Mouse (Mus musculus) WW6 (cell line): ENCODE results near the gene Nudt7.

Experiments
- DNase-seq: peaks from one replicate; pipeline ENCODE4 v3.0.0-alpha.2; 2013; ENCODE audit warnings: low read depth, low spot score

Nudt7 gene

GRCm38 (mm10) chr8:114133510-114134362 lies at the start of gene Nudt7:
Gene Nudt7, plus strand, starts transcription at chr8:114133557.
- DNase-seq, result peak; percentile 94

DNA sequence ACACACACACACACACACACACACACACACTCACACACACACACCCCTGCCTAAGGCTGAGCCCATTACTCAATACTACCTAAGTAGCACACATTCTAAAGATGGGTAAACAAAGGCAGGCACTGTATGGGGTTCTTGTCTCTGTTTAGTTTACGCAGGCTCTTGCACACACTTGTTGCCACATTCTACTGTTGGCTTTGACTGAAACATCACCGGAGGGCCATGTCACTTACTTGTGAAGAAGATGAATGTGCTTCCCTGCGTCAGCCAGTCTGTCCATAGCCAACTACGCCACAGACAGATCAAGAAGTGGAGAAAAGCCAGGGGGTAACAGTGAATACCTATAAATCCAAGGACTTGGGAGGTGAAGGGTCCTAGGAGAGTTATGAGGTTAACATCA lies 45.4 kb upstream of the Nudt7 start:
- no peak for DNase-seq

DNA sequence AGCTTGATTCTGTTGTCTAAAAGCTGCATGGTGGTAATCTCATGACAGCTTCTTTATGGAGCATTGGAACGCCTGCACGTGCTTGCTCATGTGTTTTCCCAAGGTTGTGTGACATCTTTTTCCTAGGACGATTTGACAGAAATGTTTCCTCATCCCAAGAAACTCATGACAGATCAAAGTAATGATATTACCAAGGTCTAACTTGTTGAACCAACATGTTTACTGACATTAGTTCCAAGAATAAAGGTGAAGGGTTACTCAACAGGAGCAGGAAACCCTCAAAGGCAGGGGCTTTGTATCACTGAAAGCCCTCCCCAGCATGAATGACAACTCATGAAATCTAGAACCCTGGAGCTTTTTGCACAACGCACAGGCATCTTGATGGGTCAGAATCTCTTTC lies 42.6 kb upstream of the Nudt7 start:
- DNase-seq, result no peak

GRCm38 (mm10) chr8:114093321-114093720 lies 40.0 kb upstream of the Nudt7 start:
- DNase-seq, result no peak

- no peak for DNase-seq
Measured at GRCm38 (mm10) chr8:114094526-114094925, 38.8 kb upstream of the Nudt7 start.

DNA sequence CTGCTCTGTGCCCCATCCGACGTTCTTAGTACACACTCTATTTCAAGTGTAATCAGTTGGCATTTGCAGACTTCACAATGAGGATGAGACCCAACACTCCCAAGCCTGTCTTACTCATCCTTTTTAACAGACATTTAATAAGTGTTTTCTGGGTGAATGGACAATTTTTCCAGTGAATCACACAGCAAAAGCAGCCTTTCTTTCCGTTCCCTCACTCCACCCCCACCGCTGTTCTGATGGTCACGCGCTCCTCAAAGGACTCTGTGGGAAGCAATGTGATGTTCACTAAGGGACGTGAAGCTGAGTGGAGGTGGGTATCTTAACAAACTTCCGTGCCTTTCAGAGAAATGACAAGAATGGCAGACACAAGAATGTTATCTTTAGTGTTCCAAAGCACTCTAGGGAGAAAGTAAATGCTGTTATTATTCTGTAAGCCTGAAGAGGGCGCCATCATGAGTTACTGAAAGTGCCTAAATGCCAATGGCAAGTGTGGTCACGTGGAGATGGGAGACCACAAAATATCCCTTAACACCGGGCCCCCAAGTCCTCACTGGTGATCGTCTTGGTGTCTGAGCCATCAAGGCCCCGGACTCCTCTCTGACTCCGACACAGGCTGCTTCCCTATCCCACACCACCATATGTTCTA lies 32.7 kb upstream of the Nudt7 start:
- DNase-seq, result no peak

- DNase-seq, result no peak
Measured at GRCm38 (mm10) chr8:114103401-114103800, 30.0 kb upstream of the Nudt7 start.

DNA sequence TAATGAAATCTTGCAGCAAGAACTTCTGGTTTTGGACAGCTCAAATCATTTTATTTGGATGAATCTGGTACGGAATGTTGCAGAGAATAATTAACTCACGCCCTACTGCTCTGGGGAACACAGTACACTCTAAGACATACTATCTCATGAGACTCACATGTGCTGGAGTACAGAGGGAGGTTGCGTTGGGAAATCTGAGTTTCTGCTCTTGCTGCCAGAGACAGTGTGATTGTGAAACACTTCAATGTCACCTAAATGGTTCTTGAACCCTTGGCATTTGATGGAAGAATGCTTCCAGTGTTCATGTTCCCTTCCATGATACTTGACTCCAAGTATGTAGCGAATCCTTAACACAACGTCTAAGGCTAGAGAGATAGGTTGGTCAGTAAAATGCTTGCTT lies 27.4 kb upstream of the Nudt7 start:
- no peak for DNase-seq

DNA sequence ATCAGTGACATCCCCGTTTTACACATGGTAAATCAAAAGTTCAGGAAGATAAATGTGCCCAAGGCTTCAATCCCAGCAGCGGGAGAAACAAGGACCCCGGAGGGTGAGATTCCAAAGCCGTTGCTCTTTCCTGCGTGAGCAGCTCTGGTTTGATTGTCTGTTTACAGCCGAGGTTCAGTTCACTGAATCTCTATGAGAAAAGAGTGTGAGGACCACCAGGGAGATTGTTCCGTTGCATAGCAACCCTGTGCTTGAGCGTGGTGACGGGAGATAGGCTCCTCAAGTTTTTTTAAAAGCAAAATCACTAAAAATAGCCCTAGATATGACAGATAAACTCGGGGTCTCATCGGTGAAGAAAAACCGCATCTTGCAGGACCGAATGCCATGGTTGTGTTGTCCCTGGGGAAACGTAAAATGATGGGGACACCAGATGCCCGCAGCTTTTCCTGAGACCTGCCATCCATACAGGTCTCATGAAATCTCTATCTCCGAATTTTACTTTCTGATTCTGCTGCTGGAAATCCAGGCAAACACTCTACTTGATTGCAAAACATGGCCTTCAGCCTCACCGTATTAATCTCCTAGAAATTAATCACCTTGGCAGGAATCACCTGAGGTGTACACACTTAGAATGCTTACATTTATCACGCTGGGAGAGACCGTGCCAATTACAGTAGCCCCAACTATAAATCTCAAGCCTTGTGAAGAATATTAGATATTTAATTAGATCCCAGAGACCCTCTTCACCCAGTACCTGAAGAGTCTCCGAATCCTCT lies 23.8 kb upstream of the Nudt7 start:
- DNase-seq, result no peak

DNA sequence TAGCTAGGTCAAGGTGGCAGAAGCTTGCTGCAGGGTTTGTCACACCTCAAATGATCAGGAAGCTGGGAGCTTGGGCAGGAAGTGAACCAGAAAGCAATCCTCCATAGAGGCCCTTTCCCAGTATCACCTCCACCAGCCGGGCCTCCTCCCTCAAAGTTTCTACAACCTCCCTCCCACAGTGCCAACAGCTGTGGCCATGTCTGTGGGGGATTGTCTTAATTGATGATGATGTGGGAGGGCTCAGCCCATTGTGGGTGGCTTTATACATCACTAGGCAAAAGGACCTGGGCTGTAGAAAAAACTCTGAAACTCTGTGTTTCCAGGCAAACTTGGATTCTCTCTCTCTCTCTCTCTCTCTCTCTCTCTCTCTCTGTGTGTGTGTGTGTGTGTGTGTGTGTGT lies 18.3 kb upstream of the Nudt7 start:
- no peak for DNase-seq

DNA sequence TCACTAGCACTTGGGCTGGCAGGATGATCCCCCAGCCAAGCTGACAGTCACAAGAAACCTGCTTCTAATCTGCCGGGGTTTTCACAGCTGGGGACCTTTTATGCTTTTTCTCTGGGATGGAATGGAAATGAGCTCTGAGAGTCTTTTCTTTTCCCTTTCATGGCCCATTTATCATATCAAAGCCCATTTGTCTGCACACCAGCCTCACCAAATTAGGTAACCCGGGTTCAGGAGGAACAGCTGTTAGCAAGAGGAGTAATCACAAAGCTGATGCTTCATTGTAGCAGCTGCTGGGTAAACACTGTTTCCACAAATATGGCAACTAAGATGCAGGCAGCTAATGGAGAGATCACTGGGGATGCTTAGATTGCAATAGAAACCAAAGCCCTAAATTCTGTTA lies 17.3 kb upstream of the Nudt7 start:
- DNase-seq, result no peak

DNA sequence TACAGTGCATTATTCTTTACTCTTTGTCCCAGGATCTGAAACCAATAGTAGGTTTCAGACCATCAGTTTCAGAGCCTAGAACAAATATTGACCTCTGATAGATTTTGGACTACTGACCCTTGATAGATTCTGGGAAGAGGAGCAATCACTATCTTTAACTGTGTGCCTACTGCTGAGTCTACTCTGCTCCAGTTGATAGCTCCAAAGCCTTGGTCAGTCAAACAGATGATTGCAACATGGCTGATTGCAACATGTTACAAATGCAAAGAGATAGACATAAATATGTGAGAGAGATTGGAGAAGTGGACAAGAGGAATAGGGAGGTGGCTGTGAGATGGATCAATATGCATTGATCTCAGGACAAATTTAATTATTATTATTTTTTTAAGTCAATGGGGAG lies 15.9 kb upstream of the Nudt7 start:
- no peak for DNase-seq

GRCm38 (mm10) chr8:114121781-114122180 lies 11.6 kb upstream of the Nudt7 start:
- DNase-seq, result no peak

DNA sequence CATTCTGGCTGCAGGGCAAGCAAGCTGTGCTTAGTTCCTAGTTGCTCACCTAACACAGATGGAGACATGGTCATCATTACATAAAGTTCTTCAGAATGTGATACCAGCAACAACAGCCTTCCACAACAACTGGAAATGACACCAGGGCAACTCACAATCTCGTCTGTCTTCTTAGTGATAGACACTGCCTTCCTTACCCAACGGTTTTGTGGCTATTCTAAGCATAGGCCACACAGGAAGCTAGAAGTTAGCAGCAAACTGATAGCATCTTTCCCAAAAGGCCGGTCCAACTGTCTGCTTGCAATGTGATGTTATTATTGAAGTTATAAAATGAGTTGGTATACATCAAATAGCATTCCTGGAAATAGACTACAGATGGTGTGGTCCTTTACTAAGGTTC lies 9.7 kb upstream of the Nudt7 start:
- DNase-seq, result no peak

DNA sequence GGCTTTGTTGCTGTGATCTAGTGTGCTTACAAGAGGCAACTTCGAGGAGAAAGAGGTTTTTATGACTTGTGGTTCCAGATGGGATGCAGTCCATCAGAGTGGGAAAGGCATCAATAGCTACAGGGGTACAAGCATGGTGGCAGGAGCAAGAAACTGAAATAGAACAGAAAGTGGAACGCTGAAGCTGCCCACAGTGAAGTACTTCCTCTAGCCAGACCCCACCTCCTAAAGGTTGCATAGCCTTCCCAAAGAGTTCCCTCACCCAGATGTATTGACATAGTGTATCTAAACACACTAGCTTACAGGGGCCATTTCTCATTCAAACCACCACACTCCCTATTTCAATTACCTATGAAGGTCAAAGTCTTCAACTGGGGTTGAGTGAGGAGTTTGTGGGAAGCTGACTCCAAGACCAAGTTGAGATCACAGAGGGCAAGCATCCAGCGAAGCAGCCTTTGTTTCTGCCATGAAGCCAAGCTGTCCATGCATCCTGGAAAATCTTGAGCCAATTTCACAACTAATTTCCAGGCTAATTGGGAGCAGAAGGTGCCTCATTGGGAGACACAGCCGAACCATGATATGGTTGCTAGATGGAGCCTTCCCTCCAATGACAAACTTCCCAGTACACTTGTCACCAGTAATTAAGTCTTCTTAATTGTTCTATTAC lies 9.1 kb upstream of the Nudt7 start:
- no peak for DNase-seq

DNA sequence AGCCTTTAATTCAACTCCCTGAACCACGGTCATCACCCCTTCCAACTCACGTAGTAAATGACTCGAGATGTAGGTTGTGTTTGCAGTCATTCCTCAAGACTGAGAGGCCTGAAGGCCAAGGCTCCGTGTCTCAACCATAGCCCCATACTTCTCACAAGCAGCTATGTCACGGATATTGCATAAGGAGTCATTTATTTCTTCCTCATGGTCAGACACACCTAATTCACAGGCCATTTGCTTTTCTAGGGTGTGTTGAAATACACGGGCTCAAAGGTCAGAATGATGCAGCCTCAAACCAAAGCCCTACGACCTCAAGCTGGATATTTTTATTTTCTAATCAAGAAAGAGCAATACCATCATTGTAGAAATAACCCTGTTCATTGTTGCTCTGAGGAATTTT lies 2.5 kb upstream of the Nudt7 start:
- no peak for DNase-seq

DNA sequence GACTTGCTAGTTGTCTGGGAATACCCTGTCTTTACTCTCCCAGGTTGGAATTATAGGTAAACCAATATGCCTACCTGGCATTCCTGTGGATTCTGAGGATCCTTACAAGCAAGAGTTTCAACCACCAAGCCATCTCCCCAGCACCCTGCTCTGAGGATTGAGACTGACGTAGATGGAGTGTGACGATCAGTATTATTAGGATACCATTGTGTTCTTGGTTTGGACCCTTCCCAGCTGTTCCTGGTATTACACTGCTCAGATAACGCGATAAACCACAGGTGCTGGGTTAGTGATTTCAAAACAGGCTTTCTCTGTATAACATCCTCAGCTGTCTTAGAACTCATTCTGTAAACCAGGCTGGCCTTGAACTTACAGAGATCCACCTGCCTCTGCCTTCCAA lies 1.9 kb upstream of the Nudt7 start:
- DNase-seq, result no peak

- no peak for DNase-seq
Measured at GRCm38 (mm10) chr8:114133050-114133509, 277 bp upstream of the Nudt7 start.

GRCm38 (mm10) chr8:114136750-114137149 lies 3.4 kb downstream of the Nudt7 start:
- DNase-seq, result no peak

DNA sequence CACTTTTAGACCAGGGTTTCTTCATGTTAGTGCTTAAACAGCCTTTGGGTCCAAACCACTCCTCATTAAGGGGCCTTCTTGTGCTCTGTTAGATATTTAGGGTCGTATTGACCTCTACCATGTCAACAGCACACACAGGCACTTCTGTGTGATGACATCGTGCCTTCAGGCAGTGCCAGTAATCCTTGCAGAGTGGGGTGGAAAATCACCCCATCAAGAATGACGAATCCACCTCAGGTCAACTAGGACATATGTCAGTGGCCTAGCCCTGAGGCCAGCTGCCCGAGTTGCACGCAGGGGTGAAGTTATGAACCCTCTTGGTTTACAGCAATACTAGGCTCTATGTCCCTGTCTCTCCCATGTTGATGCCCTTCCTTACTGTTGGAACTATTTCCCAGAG lies 3.8 kb downstream of the Nudt7 start:
- DNase-seq, result no peak

- no peak for DNase-seq
Measured at GRCm38 (mm10) chr8:114140437-114140836, 7.1 kb downstream of the Nudt7 start.

GRCm38 (mm10) chr8:114142199-114142598 lies 8.8 kb downstream of the Nudt7 start:
- no peak for DNase-seq
